Mouse (Mus musculus) yolk sac, embryonic 10.5 days (tissue): ENCODE measurements around the gene Gm49380.

Source experiments
- DNase-seq: peaks from one replicate; pipeline ENCODE4 v3.0.0-alpha.2; 2017; ENCODE audit warnings: low spot score

Gm49380 gene

DNA sequence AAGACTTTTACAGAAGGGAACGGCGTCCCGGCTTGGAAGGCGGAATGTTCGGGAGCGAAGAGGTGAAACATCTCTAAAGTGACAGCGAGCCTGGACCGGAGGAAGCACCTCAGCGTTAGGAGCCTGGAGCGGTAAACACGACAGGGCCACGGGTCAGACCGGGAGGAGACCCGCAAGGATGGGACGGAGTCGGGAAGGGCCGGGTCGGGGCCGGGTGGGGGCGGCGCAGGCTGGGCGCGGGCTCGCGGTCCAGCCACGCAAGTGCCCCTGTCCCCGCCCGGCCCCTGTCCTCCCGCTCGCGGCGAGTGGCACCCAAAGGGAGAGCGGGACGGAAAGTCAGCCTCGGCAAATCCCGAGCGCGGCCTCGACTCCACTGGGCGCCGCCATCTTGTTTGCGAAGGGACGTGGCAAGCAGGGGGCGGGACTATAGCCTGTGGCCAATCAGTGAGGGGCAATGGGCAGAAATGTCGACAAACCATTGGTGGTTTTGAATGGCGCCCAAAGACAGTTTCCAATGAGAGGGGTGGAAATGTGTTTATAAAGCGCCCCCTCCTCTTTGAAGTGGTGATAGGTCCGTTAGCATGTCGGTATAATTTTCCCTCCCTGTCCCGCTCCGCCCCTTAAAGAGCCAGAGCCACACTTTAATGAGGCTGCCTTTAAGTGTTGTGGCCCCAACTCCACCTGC lies at the start of gene Gm49380, which contains the start of gene Rnf26:
Gene Gm49380 (minus strand): TSS at position 396 of the 685 bp plus-strand sequence.
Gene Rnf26 (minus strand): TSS at position 413 of the 685 bp plus-strand sequence.
- DNase-seq: peak; percentile 97

DNA sequence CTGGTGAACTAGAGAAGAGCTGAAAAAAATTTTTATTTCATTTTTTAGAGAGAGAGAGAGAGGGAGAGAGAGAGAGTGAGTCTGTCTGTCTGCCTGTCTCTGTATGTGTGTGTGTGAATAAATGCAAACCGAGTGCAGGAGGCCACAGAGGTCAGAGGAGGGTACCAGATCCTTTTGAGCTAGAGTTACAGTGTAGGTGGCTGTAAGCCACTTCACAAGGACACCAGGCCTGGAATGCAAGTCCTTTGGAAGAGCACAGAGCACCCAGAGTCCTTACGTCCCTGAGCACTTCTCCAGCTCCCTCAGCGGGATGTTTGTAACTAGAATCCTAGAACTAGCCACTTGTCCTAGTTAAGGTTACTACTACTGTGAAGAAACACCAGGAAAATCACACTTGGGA lies 46.6 kb upstream of the Gm49380 start:
- DNase-seq: no peak

DNA sequence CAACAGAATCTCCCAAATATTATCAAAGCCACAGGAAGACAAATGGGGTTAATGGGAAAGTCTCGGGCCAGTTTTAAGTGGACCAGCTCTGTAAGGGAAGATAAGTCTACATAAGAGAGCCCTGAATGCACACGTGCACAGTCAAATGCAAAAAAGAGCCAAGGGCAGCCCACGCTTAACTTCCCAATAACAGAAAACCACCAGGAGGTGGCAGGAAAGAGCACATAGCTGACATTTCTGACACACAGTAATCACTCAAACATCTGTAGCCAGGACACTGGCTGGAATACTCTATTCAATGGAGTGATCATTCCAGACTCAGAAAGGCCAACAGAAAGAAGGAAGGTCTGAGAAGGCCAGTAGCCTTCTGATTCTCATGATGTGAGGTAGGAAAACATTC lies 34.0 kb upstream of the Gm49380 start:
- DNase-seq: no peak

DNA sequence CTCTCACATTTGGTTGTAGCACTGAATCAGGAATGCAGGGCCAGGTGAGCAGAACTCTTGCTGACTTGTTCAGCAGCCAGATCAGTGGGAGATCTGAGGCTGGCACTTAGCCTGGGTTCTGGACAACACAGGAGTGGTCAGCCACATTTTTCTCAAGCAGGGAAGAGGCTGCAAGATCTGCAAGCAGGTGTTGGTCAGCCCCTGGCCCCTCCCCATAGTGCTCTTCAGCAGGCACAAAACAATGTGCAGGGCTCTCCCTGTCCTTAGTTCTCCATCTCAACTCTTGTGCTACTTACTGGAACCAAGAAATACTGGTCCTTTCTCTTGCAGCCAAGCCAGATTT lies 31.4 kb upstream of the Gm49380 start:
- no peak for DNase-seq

DNA sequence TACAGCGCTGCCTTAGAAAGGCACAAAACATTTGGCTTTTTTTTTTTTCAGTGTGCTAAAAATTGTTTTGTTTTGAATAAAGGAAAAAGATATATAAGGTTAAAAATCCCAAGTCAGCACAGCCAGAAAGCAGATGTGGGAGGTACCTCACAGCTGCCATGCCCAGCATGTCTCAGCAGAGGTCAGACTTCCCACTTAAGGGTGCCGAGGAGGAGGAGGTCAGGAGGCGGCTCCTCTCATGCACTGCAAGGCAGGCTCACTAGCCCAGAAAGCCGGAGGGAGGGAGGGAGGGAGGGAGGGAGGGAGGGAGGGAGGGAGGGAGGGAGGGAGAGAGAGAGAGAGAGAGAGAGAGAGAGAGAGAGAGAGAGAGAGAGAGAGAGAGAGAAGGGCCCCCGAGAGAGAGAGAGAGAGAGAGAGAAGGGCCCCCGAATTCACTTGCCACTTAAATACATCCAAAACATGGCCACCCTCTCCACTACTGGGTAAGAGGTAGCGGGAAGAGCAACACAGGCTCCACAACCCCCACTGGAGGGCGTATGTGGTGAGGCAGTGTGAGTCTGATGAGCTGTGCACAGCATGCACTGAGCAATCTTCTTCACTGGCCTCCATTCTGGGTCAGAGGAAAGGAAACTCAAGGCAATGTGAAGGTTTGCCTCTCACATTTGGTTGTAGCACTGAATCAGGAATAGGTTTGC lies 30.9 kb upstream of the Gm49380 start:
- DNase-seq: no peak

DNA sequence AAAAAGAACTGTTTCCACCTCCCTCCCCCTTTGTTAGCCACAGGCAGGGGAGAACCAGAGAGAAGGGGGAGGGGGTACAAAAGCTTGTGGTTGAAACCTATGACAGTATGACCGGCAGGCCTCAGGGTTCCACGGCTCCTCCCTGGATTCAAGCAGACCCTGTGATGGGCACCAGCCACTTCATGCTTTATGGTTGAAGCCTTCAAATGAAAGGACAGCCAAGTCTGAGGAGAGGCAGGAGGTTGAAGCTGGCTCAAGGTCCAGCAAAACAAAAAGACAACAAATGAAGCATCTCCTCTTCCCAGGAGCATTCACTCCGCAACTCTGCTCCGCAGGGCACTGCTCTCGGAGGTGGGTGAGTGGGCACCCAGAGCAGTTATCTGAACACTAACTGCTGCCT lies 30.1 kb upstream of the Gm49380 start:
- no peak for DNase-seq

DNA sequence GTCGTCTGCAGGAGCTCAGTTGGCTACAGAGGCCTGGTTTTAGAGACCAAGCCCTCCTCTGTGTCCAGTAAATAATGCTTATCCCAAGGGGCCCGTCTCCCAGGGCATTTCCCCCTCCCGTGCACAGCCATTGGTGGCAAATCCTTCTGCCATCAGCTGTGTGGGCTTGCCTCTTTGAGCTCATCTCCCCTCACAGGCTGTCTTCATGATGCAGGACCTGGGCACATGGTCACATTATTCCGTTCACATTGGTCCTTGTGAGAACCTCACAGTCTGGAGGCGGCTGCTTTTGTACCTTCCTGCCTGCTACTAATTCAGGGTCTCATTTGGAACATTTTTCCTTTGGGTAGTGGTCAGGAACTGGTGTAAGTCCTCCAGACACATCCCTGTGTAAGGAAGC lies 28.7 kb upstream of the Gm49380 start:
- DNase-seq: no peak

DNA sequence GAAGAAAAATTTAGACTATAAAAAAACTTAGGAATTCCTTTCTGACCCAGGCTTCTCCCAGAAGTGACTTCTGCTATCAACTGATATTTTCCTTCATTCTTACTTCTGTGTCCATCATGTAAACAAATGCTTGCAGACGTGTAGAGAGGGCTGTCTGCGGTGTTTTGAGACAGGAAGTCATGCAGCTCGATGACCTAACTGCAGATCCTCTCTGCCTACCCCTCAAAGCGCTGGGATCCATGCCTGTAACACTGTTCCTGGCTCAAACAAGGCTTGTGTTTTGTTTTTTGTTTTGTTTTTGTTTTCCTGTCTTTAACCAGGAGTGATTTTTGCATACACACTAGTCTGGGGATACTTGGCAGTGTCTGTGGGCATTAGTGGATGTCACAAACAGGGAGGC lies 24.5 kb upstream of the Gm49380 start:
- no peak for DNase-seq

DNA sequence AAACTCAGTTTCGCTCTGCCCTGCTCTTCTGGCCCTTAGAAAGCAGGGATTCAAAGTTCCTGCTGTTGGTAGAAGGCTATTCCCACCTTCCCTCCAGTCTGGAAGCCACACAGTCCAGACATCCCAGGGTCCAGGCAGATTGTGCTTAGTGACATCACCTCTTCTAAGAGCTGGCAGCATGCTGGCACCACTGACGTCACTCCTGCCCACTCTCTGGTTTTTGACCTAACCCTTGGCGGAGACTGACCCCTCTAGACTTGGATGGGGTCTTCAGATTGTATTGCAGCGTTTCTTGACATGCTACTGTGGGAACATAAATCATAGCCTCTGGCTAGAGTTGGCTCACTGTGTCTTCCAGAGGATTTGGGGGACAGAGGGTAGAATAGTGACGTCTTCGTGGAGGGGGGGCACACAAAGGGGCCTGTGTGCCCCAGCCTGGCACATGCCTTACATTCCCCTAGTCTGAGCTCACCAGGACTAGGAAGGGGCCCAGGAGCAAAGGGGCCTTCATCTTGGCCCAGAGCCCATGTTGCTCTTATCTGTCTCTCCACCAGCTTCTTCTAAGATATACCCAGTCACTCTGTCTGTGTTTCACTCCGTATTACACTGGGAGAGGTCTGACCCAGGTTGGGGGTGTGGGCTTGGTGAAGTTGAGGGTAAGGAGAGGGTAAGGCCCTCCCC lies 22.6 kb upstream of the Gm49380 start:
- DNase-seq: no peak

DNA sequence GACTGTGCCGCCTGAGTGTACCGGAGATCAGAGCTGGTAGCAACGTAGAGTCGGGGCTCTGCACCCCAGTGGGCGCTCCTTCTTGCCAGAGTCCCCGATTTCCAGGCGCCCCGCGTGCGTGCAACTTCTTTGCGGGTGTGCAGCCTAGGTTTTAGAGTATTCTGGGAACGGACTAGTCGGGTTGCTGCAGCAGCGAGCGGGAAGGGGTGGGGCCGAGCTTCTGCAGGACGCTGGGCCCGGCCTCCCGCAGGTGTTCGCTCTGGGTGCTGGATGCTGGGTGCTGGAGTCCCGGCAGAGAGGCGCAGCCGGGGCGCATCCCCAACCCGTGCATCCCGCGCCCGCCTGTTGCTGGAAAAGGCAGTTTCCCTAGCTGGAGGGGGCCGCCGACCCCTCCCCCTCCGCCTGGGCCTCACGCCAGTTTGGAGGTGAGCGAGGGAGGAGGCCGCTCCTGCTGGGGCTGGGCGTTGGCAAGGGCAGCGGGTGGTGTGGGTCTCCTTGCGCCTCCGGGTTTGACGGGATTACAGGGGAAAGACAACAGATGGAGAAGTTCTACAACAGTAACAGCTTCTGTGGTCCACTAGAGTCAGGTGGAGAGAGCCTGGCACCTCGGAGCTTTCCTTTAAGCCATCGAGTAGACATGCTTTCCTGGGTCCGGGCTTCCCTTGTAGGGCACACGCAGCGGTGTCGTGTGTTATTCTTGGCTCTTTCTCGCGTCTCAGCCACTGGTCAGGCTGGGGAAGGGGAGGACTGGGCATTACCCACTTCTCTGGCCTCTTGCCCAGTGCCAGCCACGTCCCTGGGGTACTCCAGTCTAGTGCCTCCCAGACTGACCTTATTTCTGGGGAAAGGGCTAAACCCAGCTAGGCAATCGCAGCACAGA lies 21.8 kb upstream of the Gm49380 start:
- DNase-seq: no peak

DNA sequence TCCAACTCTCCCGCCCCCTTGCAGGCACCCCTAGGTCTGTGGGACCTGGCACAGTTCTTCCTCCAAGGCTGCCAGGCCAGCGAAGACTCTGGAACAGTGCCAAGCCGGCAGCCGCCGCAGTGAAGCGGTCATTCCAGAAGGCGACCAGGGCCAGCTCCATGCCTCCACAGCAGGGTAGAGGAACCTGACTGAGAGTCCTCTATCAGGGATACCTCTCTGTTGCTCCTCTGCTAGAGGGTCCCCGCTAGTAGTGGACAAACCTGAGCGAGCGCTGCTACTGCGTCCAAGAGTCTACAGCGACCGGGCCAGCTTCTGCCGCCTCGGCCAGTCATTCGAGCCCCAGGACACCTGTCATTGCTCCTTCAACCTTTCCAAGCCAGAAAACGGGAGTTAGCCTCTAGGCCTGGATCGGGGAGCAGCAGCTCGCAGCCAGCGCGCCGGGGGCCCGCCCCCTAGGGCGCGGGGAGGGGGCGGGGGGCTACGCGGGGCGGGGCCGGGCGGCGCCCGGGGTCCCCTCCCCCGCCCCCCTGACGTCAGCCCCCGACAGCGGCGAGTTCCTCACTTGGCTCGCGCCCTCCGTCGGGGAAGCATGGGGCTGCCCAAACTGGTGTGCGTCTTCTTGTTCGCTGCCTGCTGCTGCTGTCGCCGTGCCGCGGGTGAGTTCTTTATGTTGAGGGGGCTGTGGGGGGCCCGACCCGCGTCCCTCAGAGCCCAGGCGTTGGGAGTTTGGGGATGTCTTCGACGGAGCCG lies 21.0 kb upstream of the Gm49380 start, which contains the start of gene Mcam:
Gene Mcam (plus strand): TSS at position 369 of the 750 bp plus-strand sequence.
- peak; percentile 50 for DNase-seq

DNA sequence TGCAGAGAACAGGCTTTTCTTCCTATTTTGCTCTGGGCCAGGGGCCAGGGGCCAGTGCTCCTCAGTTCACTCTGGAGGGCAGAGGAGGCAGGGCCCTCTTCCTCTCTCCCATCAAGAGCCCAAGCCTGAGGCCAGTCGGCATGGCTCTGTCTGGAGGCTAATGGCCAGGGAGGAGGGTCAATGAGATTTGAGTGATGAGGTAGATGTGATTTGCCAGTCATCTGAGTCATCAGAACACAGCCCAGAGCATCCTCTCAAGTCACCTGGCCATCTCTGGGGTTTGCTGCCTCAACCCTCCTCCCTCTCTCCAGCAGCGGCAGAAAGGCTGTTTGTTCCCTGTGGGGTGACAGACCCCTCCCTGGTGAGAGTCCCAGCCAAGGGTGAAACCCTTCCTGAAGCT lies 20.0 kb upstream of the Gm49380 start:
- no peak for DNase-seq

DNA sequence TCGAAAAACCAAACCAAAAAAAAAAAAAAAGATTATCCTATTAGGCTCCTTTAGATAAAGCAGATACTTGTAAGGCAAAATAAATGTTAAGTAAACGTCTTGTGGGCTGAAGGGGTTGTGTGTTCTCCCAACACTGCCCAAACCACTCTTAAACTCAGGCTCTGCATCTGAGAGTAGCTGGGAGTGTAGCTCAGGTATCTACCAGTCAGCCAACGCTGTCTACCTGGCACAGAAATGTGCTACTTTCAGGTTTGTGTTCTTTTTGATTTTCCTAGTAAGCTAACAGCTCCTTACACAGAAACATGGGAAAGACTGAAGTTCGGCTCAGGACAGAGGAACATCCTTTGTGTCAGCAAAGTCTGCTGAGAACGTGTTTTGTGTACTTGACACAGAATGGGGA lies 18.9 kb upstream of the Gm49380 start:
- no peak for DNase-seq

DNA sequence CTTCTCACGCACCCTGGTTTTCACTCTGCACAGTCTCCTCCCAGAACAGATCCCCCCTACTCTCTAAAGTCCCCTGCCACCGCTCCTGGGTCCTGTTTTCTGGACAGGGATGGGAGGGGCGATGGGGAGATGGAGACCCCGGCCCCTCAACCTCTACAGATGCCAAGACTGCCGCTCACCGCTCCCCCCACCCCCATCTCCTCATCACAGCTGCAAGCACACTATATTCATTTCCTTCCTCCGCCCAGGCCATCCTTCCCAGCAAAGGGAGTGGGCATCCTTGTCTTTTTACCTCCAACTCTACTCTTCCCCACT lies 17.9 kb upstream of the Gm49380 start:
- DNase-seq: no peak

DNA sequence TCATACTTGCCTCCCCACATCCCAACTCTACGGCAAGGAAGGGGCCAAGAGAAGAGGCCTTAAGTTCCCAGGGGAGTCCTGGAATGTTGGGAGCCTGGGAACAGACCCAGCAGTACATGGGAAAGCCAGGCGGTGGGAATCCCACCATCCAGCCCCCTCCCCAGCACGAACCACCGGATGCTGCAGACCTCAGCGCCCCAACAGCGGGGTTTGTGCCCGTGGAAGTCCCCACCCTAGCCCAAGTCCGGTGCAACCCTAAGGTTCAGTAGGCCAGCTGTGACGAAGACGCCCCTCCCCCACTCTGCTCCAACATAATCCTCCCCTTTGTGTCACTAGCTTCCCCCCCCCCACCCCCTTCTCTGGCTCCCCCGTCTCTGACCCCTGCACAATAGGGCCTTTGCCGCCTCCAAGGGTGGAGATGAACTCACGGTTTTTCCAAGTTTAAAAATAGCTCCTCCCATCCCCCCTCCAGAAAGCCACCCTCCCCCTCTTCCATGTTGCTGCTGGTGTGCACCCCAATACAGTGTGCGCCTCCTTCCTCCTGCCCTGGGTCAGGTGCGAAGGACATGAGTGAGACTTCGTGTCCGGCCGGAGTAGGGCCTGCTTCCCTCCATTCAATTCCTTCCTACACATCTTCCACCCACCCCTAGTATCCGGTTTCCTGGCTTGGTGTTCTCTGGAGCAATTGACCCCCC lies 17.4 kb upstream of the Gm49380 start:
- no peak for DNase-seq

DNA sequence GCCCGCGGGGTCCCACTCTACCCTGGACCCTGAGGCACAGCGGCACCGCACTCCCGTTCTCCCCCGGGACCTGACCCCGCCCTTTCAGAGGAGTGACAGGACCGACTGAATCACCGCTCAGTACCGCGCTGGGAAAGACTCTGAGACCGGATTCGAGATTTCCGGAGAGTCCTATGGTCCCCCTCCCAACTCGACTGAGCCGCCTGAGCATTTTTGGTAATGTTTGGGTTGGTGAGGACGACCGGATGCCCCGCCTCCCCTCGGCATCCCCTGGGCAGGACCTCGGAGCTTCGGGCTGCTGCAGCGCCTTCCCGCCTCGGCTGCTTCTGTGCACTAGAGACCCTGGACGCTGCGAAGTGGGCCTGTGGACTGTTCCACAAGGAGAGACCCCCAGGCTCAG lies 16.7 kb upstream of the Gm49380 start:
- peak; percentile 64 for DNase-seq

DNA sequence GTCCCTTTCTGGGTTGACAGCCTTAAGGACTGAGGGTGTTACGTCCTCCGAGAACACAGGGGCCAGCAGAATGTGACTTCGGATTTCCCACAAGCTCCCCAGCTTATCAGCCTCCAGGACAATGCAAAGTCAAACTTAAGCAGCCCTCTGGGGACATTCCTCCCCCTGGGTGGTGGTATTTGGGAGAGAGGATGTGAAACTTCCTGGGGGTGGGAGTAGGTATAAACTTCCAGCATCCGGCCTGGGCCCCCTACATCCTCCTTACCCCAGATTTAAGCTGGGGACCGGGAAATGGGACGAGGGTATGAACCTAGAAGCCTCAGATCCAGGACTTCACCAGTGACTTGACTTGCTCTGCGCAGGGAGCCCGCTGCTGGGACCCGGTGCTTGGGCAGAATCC lies 16.3 kb upstream of the Gm49380 start:
- DNase-seq: no peak

DNA sequence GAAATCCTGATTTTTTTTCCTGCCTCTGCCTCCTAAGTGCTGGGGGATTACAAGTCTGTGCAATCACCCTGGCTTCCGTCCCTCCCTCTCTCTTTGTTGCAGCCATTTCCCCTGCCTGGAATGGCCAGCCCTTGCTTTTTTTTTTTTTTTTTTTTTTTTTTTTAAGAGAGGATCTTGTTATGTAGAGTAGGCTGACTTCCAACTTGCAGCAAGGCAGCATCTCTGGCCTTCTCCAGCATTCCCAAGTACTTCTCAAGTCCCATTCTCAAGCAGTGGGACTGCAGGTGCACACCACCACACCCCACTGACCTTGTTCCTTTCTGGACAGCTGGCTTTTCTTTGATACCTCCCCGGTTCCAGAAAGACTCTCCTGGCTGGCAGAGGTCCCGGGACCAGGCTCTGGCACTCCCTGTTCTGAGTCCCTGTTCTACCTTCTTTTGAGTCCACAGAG lies 14.1 kb upstream of the Gm49380 start:
- DNase-seq: no peak

DNA sequence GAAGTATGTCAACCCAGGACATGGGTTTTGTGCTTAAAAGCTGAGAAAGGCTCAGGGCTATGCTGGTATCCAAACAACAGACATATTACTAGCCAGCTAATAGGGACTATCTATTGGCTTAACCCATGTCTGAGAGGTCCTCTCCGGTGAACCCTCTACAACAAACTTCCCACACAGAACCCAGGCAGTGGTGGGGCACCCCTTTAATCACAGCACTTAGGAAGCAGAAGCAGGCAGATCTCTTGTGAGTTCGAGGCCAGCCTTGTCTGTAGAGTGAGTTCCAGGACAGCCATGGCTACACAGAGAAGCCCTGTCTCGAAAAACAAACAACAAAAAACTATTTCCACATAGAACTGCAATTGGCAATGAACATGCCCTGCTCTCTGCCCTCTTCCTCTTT lies 13.4 kb upstream of the Gm49380 start:
- no peak for DNase-seq

DNA sequence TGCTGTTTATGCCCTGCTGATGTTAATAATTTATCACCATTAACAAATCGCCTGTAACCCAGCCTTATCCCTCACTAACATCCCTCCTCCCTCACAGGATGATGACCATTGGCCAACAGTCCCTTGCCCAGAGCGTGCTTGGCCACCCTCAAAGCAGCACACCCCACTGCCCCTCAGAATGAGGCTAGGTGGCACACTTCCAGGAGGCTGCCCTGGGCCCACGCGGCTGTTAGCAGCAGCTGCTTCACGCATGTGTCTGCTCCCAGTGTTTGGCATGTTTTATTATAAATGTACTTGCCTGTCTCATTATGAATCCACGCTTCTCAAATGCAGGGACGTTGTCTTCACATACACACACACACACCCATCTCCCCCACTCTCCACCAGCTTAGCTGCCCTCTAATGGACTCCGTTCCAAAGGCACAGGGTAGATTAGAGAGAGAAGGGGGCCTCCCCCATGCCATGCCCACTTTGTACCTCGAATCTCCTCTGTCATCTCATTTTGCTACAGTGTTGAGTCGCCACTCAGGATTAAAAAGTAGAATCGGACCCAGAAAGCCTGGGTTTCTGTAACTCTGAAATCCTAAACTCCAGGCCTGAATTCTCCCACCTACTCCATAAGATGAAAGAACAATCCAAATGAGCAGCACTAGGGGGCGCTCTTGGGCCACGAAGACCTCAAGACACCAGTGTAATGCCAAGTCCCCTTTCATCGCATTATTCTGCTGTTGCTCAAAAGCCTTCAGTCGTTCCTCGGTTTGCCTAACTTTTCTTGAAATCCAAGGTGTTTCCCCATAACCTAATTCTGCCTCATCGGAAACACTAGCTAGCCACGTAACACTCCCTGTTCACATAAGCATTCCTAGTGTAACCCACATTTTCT lies 12.5 kb upstream of the Gm49380 start:
- peak; percentile 73 for DNase-seq
